Mouse (Mus musculus) inflammation-experienced regulatory T-cells, adult 6 months (primary cell): ENCODE data around the gene Clpp. TPM values are rescaled to one million over a fixed set of nuclear protein-coding genes. Genes with fewer than 3 reads are reported as not detected.
A peak's percentile ranks its signal among the peaks of the same experiment; 100 is the strongest.

Experiments used
- ATAC-seq: one replicate; pipeline ENCODE4 v1.8.0; 2017
- polyA plus RNA-seq, 3 experiments: library from polyadenylated mRNA; unstranded; fragments of 100-300 nt; shearing (Covaris generic); gene quantifications; one replicate each; pipeline ENCODE4 v1.2.1; 2017

The Clpp gene
- polyA plus RNA-seq, 3 experiments from 2014 or later, result 61.9 to 113 (median 112) TPM

DNA sequence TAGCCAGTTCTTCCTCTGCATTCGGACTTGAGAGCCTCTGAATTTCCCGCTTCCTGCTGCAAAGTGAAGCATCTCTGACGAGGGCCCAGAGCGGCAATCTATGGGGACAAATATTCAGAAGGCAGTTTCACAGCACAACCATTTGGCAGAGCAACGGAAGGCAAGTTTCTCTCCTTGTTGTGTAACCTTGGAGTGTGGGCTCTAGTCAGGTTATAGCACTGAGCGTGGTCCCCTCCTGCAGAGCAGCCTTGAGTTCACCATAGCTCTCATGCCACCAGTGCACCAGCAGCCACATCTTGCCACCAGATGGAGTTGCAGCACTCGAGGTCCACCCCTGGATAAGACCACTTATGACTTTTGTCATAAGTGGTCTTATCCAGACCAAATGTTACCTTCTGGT is 1.7 kb upstream of the Clpp start:
- no peak for ATAC-seq

DNA sequence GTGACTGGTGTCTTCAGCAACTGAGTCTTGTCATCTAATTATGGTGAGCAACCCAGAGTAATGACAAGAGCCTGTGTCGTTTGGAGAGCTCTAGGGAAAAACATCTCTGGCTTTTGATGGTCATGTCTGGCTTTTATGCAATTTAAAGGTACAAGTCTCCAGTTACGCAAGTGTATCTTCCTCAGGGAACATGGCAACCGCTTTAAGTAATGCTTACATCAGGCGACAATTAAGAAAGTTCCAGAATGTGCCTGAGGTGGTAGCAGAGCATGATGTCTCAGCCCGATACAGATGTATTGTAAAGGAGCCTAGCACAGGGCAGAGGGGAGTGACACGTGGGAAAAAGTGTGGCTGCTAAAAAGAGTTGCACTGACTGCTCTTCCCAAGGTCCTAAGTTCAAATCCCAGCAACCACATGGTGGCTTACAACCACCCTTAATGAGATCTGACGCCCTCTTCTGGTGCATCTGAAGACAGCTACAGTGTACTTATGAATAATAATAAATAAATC is 1.1 kb upstream of the Clpp start:
- no peak for ATAC-seq

DNA sequence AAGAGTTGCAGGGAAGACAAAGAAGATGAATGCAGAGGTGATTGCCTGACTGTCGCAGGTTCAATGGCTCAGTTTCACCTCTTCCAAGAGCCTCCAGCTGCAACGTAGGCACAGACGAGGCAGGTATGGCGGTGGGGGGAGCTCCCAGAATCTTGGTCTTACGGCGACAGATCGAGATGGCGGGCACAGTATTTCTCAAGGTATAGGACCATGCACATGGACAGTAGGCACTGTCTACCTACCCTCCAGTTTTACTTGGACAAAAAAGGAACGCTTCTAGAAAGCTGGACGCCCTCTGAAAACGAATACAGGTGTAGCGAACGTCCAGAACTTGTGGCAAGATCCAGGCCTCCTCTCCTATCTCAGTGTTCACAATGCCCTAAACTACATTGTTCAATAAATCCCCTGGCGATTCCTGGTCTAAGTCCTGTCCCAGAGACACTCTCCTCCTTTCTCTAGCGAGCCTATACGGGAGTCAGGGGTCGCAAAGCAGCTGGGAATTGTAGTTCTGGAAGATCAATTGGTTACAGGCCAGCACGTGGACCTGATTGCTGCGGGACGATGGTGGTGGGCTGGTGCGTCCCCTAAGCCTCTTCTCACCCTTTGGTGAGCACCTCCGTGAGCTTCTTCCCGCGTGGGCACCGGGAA is 514 bp upstream of the Clpp start:
- ATAC-seq, result peak; percentile 72

DNA sequence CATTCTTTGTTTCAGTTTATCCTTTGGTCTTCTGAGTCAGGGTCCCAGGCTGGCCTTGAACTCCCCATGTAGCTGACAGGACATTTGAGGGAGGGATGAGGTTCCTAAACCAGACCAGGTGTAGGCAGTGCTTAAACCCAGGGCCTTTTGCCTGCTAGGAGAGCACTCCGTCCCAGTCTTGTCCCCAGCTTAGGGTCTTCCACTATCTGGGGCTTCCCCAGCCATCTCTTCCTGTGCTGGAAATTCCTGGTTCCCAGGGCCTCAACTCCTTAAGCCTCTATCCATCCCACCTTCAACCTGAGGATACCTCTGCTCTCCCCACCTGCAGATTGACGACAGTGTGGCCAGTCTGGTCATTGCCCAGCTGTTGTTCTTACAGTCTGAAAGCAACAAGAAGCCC is 861 bp downstream of the Clpp start:
- no peak for ATAC-seq

DNA sequence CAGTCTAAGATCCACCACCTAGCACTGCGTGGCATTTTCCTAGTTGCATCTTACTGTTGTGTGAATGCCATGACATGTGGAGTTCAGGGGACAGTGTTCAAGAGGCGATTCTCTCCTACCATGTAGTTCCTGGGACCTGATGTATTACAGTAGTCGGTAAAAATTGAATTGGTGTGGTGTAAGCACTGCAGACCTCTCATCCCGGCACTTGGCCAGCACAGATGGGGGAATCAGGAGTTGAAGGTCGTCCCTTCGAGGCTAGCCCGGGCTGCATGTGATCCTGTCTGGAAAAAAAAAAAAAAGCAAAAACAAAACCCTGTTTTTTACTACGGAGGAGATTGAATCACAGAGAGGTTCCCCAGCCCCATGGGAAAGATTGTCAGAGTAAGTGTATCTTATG is 4.9 kb downstream of the Clpp start:
- no peak for ATAC-seq

DNA sequence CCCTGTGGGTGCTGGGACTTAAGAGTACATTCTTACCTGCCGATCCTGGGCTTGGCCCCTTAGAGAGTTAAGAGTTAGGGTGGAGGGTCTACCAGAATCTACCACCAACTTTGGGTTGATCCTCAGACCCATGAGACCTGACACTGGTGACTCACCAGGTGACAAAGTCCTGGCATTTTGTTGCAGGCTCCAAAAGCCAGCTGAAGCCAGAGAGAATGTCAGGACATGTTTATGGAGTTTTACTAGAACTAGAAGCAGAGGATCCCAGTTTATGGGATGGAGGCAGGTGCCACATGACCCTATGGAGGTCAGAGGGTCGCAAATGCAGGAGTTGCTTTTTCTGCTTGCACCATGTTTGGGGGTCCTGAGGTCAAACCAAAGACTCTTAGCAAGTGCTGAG is 6.4 kb downstream of the Clpp start:
- no peak for ATAC-seq

DNA sequence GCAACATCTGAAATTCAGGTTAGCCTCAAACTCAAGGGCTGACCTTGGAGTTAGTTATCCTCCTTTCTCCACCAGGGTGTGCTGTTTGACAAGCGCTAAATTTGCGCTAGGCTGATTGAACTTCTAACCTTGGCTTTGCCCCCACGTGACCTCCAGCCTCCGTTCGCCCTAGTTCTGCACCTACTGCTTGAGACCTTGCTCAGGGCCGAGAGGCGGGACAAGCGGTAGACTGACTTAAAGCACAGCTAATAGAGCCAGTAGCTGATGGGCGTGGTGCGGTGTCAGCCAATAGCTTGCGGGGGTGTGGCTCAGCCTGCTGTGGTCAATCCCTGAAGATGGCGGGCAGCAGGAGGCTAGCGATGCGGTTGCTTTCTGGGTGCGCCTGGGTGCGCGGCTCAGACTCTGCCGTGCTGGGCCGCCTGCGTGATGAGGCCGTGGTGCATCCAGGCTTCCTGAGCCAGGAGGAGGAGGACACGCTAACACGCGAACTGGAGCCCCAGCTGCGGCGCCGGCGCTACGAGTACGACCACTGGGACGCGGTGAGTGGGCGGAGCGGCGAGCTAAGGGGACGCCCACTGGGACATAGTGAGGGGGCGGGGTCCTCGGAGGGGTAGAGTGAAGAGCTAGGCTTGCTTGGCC is 7.0 kb downstream of the Clpp start, which contains the start of gene Alkbh7:
TSS of gene Alkbh7 (plus strand) at position 311 of the 639 bp plus-strand sequence.
- peak; percentile 100 for ATAC-seq

DNA sequence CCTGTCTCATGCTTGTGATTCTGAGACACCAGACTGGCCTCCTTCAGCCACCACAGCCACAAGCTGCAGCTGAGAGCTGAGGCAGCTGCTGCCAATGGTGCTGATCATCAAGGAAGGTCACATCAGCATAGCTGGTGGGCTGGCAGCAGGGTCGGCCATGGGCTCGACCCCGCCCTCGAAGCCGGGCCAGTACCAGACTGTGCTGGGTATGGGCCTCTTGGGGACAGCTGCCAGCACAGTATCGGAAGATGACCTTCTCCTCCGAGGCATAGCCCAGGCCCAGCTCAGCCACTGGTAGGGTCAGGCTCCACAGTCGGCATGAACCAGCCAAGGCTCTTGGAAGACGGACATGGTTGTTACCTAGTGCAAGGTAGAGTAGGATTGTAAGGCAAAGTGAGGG is 9.3 kb downstream of the Clpp start:
- ATAC-seq, result no peak

DNA sequence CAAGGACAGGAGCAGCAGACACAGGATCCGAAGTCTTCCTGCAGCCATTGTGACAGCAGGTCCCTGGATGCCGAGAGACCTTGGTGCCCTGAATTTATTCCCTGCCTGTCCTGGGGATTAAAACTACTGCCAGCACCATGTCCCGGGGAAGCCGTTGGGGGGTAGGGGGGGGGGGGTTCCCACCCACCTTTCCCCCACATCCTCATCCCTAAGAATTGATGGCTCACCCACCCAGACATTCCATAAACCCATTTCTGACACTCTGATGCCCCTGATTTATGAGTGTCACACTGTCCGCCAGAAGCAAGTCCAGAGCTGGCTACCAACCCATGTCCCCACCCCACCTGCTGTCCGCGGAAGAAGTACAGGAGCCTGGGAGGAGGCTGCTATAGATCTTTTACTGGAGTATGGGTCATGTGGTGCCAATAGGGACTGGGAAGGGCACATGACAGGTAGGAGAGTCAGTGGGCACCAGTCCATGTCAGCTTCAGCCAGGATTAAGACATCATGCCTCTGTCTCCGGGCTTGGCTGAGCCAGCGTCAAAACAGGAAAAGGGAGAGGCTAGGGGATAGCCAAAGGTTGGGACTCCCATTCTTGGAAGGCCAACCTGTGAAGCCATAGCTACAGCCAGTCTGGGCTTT is 10.0 kb downstream of the Clpp start, which contains the start of gene Pspn:
TSS of gene Pspn (minus strand) at position 51 of the 642 bp plus-strand sequence.
- no peak for ATAC-seq

DNA sequence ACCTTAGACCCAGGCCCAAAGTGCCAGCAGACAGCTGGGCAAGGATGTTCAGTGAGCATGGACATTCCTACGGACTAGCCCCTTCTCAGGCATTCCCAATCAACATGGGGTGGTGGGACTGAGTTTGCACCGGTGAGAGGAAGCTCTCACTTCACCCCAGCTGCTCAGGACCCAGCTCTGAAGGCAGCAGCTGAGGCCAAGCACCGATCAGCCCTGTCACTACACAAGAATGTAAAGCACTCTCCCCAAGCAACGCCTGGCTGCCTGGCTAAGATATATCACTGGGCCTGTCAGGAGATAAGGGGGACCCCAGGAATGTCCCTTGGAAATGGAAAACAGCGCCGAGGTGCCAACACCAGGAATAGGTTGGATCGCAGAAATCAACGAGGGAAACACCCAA is 11.1 kb downstream of the Clpp start:
- ATAC-seq, result no peak

DNA sequence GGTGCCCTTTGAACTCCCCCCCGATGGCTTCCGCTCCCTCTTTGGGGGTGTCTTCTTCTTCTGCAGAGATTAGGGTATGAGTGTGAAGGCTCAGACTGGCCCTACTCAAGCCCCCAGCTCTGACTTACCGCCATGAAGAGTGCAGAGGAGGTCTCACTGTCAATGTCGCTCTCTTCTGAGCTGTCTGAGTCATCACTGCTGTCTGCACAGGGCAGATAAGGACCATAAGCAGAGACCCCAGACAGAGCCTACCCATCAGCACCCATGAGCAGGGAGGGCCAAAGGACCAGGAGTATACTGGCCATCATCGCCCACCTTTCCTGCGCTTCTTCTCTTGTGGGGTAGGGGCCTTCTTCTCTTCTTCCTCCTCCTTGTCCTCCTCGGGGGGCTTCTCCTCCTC is 13.9 kb downstream of the Clpp start:
- ATAC-seq, result no peak

DNA sequence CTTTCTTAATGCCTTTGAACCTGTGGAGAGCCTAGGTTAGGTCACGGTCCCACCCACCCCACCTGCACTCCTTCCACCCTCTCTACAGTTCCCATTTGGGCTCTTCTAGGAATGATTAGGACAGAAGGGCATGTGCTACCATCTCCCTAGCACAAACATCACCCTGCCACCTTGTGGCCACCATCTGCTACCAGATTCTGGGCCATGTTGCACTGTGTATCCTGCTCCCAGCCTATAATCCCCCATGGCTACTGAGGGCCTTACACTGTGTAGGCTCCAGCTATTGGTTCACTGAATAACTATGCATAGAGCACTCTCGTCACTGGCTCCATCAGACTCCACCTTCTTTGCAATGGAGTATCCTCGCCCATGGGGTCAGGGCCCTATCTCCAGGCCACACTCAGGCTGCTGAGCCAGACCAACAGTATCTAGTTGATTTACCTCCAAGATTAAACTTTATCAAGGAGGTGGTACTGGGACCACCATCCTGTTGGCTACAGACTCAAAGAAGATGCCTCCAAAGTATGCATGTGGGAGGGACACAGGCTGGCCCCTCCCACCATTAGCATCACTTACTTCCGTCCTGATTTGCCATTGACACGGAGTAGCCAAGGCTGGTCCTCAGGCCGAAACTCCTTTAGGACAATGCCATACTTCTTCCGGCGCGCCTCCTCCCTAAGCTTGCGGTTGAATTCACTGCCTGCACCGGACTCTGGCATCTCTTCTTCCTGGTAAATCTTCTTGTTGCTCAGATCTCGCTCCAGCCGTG is 17.2 kb downstream of the Clpp start:
- no peak for ATAC-seq

DNA sequence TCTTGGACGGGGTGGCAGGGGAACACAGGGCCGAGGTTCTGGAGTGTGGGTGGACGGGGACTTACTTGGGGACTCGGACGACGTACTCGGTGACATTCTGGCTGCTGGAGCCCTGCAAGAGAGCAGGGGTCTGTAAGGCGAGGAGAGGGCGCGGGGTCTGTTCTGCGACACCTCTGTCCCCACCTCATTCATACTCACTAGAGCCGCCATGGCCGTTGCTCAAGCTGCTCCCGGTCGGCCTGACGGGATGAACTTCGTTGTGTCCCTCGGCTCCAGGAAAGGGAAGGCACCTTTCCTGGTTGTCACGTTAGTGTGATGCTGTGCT is 20.8 kb downstream of the Clpp start:
- peak; percentile 52 for ATAC-seq

DNA sequence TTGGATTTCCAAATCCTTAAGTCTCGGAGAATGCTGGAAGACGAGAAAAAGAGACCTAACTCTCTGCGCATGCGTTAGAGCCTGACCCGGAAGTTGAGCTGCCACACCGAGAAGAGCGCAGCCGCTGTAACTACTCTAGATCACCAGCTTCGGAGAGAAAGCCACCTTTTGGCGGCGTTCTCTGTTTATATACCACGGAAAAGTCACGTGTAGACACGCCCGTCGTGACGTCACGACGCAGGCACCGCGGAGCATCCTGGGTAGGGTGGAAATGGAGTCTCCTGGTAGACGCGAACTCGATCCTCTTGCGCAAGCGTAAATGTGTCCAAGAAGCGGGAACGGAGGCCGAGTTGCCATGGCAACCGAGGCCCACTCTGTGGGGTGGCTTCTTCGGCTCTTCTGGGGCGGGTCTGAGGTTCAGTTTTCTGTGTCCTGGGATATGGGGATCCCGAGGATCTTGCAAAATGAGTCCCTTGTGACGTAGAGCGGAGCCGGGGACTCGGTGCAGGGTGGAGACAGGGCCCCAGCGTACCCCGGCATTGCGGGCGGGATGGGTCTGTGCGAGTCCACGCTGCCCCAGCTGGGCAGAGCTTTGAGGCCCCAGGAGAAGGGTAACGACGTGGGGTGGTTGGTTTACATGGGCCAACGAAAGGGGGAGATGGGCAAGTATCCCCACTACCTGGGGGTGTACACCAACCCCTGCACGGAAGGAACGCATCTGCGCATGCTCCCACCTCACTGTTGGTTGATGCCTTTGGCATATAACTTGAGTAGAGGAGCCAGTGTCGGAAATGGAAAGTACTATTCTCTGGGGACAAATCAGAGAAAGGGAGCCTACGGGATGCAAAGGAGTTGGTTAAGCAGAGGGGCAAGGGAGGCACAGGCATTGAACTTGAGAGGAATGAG is 21.4 kb downstream of the Clpp start, which contains the start of the genes Gtf2f1 and Gm17949:
TSS of gene Gtf2f1 (minus strand) at position 53 of the 906 bp plus-strand sequence.
TSS of gene Gm17949 (plus strand) at position 234 of the 906 bp plus-strand sequence.
- peak; percentile 90 for ATAC-seq

DNA sequence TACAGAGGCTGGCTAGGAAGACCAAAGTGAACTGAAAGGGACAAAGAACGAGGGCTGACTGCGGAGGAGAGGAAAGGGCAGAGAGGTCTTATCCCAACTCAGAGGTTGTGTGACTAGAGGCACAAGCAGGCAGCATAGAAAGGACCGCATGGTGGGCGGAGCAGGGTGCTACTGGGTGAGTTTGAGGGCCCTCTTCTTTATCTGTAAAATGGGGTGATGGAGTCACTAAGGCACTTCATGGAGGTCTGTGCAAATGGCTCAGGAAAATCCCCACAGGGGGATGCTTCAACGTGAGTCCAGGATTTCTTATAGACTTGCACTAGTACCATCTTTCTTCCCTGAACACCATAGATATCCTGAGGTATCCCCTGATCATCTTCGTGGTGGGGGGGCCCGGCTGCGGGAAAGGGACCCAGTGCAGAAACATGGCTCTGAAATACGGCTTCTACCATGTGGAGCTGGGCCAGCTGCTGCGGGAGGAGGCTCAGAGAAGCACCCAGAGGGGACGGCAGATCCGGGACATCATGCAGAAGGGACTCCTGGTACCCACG is 22.2 kb downstream of the Clpp start:
- ATAC-seq, result no peak

DNA sequence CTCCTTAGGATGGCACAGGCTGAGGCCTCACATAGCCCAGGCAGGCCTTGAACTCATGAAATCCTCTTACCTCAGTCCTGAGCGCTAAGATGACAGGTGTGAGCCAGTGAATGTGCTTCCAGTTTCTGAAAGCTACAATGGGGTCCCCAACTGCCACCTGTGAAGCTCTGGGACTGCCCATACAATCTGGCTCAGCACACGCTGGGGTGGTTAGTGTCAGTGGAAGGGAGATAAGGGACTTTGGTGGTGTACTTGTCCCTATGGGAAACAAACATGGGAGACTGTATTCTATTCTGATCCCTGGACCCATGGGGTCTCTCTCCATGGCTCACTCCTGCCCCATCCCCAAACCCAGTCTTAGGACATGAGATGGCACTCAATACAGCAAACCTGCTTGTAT is 29.6 kb downstream of the Clpp start:
- ATAC-seq, result no peak

DNA sequence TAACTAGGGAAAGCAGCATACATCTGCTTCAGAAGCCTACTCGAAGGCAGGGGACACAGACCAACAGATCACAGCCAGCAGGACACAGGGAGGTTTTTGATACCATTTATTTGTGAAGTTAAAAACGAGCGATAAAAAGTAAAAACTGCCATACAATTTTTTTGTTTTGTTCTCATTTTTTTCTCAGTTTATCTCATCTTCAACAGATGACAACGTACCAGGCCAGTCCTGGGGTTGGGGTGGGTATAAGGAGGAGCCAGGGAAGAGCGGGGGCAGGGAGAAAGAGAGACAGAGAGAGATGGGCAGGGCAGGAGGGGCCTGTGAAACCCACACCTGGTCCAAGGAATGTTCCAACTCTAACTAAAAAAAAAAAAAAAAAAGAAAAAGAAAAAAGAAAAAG is 30.9 kb downstream of the Clpp start:
- ATAC-seq, result no peak

DNA sequence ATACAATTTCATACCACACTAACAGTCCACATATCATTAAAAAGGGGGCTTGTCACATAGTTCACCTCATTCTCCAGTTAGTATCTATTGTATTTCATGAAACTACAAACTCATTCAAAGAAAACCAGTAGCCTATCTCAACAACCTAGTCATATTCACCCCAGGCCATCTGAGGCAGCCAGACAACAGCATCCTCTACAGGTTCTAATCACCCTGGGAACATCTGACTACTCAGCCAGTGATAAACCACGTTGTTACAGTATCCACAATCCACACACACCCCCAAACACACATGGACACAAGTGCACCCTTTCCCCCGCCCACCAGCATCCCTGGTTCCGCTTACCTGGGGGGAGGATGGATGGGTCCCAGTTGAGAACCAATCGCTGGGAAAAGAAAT is 37.4 kb downstream of the Clpp start:
- ATAC-seq, result no peak

DNA sequence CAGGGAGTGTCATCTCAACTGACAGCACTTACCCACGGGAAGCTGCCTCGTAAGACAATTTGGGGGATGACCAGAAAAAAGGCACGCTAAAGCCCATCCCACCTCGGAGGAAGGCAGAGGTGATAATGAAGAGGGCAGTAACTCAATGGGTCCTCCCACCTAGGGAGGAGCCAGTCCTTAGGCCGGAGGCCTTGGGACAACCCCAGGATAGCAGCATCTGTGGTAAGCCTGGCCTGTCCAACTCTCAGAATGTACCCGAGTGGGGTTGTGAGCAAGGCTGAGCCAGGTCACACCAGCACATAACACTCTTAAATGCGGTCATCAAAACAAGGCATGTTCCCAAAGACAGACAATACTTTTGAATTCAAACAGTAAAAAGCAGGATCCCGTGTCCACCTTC is 39.6 kb downstream of the Clpp start:
- ATAC-seq, result no peak

DNA sequence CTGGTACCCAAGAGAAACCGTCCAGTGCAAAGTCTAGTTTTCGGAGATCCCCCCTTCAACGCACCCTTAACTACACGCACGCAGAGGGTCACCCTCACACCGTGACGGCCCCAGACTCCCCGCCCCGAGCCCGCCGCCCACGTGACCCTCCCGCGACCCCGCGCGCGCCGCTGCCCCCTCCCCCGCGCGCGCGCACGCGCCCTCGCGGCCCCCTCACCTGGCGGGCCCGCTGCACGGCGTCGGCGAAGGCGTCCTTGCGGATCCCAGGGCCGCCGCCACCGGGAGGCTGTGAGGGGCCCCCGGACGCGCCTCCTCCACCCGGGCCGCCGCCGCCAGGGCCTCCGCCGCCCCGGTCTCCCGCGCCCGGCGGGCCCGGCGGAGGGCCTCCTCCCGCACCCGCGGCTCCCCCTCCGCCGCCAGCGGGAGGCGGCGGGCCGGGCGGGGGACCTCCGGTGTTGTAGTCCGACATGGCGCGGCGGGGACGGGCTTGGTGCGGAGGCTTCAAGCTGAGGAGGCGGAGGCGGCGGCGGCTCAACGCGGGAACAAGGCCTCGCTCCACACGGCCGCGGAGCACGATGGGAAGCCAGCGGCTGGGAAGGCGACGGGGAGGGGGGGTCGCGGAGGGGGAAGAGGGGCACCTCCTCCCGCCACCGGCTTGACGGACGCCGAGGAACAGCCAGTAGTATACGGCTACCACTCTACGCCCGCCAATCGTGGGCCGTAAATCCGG is 41.0 kb downstream of the Clpp start, which contains the start of gene Khsrp:
TSS of gene Khsrp (minus strand) at position 592 of the 730 bp plus-strand sequence.
- ATAC-seq, result no peak
